Mouse (Mus musculus) stomach, postnatal 0 days (tissue): ENCODE measurements around the gene Gpank1. TPM values are rescaled to one million over a fixed set of nuclear protein-coding genes. Genes with fewer than 3 reads are reported as not detected.
A peak's percentile ranks its signal among the peaks of the same experiment; 100 is the strongest.

ENCODE experiments used
- ATAC-seq: fragments of 200-750 bp; cut with Nextera tagmentation; 2 replicates; pipeline ENCODE4 v1.8.0; 2017; ENCODE audit not compliant: low FRiP score, low TSS enrichment
- DNase-seq: peaks from one replicate; pipeline ENCODE4 v3.0.0-alpha.2; 2016; ENCODE audit warnings: low spot score
- H3K27ac ChIP-seq: fragments of 300-500 bp; sonication (generic); replicated peaks from 2 replicates; pipeline ENCODE4 v1.5.1; 2014; ENCODE audit warnings: mild to moderate bottlenecking, control low read depth
- H3K27me3 ChIP-seq: fragments of 300-500 bp; sonication (generic); 2 replicates; pipeline ENCODE4 v1.6.1; 2014; ENCODE audit warnings: low read length; ENCODE audit not compliant: control insufficient read depth, insufficient read depth
- H3K36me3 ChIP-seq: fragments of 300-500 bp; sonication (generic); 2 replicates; pipeline ENCODE4 v1.6.1; 2014; ENCODE audit warnings: low read length, mixed read lengths; ENCODE audit not compliant: control insufficient read depth, insufficient read depth
- H3K4me1 ChIP-seq: fragments of 300-500 bp; sonication (generic); replicated peaks from 2 replicates; pipeline ENCODE4 v1.6.1; 2014; ENCODE audit warnings: antibody characterized with exemption; ENCODE audit not compliant: control insufficient read depth, insufficient read depth
- H3K4me2 ChIP-seq: fragments of 300-500 bp; sonication (generic); replicated peaks from 2 replicates; pipeline ENCODE4 v1.6.1; 2014; ENCODE audit warnings: low read depth, mild to moderate bottlenecking, control low read depth, moderate library complexity
- H3K4me3 ChIP-seq: fragments of 300-500 bp; sonication (generic); 2 replicates; pipeline ENCODE4 v1.5.1; 2014; ENCODE audit warnings: low read depth, low read length, control low read depth
- H3K9ac ChIP-seq: fragments of 300-500 bp; sonication (generic); 2 replicates; pipeline ENCODE4 v1.6.1; 2014; ENCODE audit warnings: mild to moderate bottlenecking, low read length, control low read depth, mixed read lengths
- H3K9me3 ChIP-seq: fragments of 300-500 bp; sonication (generic); 2 replicates; pipeline ENCODE4 v1.6.1; 2016; ENCODE audit warnings: low read length; ENCODE audit not compliant: control insufficient read depth
- CTCF ChIP-seq: IDR thresholded peaks from 2 replicates; pipeline ENCODE4 v1.5.1; 2016; ENCODE audit warnings: antibody characterized with exemption, low read depth, mild to moderate bottlenecking, moderate library complexity
- EP300 ChIP-seq: optimal IDR thresholded peaks from 2 replicates; pipeline ENCODE3; 2016; ENCODE audit warnings: antibody characterized with exemption
- WGBS: fragments of 180-500 bp; shearing (Covaris S2); extraction: QIAGEN DNeasy Blood & Tissue Kit; methylation state at CpG from one replicate; pipeline ENCODE4 v1.1.7; 2014; 5-methylcytosine and 5-hydroxymethylcytosine counted together
- polyA plus RNA-seq: library from polyadenylated mRNA; unstranded; fragments of >200 nt; fragmentation: Nextera tagmentation; extraction: Ambion mirVana; gene quantifications from 2 replicates; pipeline ENCODE4 v1.2.1, GENCODE M21; 2015

Gene Gpank1
- polyA plus RNA-seq, 1 experiment from 2014 or later: 11.3 TPM

DNA sequence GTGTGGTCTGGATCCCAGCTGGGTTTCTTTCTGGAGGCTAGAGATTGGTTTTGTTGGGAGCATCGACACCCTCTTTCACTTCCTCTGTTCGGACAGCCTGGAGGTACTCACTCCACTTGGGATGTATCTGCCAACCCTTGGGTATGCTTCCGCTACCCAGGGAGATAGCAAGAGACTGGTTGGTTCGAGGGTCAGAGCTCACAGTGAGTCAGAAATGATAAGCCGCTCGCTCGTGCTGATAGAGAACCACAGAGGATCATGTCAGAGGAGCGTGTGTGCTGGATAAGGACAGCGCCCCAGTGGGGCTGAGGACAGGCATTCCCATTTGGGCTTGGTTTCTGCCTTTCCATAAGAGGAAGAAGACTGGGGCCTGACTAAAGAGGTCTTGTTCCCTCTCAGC, 41.5 kb upstream of the Gpank1 start:
- Histone ChIP-seq H3K4me1 (no peaks in the 10 kb centered on the region; the same call in 1 of the 2 replicates), H3K27me3 (no peaks in the 10 kb centered on the region), H3K36me3 (no peaks in the 10 kb centered on the region), H3K4me2 (peak overlapping the region; percentile 11; the same call in 1 of the 2 replicates), H3K27ac (0 out of 2 replicates have a peak overlapping the region, but pooled peaks have one; percentile 8), H3K9me3 (no peaks in the 10 kb centered on the region), H3K9ac (no peak overlapping the region), H3K4me3 (no peak overlapping the region)
- DNase-seq (peak; percentile 63), ATAC-seq (peak; percentile 38)
- no peak for TF ChIP-seq EP300
- TF ChIP-seq CTCF: peak; percentile 41; the same call in 1 of the 2 replicates
- 39% methylated on average over 9 of the region's 9 CpGs for WGBS

GRCm38 (mm10) chr17:35080248-35080647, 41.0 kb upstream of the Gpank1 start:
- H3K27ac ChIP-seq: 0 out of 2 replicates have a peak overlapping the region, but pooled peaks have one; percentile 8
- no peak overlapping the region for H3K4me3 ChIP-seq
- 46% methylated on average over 6 of the region's 6 CpGs for WGBS
- no peak for DNase-seq
- no peaks in the 10 kb centered on the region for H3K27me3 ChIP-seq
- no peaks in the 10 kb centered on the region for H3K9me3 ChIP-seq
- TF ChIP-seq CTCF (no peak), EP300 (no peak)
- H3K4me1 ChIP-seq: no peaks in the 10 kb centered on the region; the same call in 1 of the 2 replicates
- H3K36me3 ChIP-seq: no peaks in the 10 kb centered on the region
- no peak overlapping the region for H3K9ac ChIP-seq
- ATAC-seq: no peak
- H3K4me2 ChIP-seq: peak overlapping the region; percentile 11; the same call in 1 of the 2 replicates

DNA sequence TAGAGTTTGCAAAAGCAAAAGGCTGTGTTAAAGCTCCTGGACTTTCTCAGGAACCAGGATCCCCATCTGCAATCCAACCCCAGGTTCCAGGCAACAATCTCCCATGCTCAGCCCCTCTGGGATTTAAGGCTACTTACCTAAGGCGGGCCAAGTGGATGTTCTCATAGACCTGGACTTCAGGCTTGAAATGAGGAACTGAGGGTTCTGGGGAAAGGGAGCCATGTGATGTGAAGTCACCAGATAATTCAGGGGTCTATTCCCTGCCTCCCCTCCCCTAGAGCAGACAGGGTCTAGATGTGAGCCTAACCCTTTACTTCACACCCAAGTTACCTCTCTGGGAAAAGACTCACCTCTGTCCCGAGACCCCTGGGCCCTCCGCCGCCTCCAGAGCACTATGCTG, 40.5 kb upstream of the Gpank1 start:
- H3K27ac ChIP-seq: no peak overlapping the region
- ATAC-seq: no peak
- TF ChIP-seq CTCF (no peak), EP300 (no peak)
- 85% methylated on average over 4 of the region's 4 CpGs for WGBS
- H3K36me3 ChIP-seq: no peaks in the 10 kb centered on the region
- no peak overlapping the region for H3K9ac ChIP-seq
- DNase-seq: no peak
- no peaks in the 10 kb centered on the region; the same call in 1 of the 2 replicates for H3K4me1 ChIP-seq
- H3K27me3 ChIP-seq: no peaks in the 10 kb centered on the region
- no peaks in the 10 kb centered on the region for H3K9me3 ChIP-seq
- H3K4me3 ChIP-seq: no peak overlapping the region
- H3K4me2 ChIP-seq: no peak overlapping the region

DNA sequence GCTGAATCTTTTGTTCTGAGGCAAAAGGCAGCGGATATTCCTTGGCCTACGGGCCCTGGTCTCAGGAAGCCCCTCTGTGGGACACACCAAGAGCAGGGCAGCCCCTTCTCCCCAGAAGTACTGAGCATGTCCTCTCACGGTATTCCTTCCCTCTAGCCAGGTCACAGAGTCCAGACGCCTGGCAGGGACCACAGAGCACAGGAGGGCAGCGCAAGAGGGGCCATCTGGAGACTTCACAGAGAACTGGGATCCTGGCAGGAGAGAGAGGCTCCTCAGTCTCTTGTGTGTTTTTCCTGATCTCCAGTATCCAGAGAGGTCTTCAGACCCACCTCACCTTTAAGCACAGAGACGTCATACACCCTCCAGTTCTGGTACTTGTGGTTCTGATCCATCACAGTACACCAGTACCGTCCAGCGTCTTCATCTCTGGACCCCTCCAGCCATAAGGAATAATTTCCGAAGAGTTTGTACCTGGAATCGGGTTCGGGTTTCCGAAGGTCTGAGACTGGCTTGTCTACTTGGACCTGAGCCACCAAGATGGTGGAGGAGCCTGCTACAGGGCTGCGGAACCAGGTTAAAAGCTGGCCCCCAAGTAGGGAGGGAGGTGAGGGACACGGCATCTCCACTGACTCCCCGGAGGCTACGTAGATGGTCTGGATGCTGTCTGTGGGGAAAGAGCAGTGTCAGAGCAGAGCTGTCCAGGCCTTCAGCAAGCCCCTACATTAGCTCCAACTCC, 38.2 kb upstream of the Gpank1 start:
- H3K9me3 ChIP-seq: no peaks in the 10 kb centered on the region
- no peak overlapping the region for H3K4me2 ChIP-seq
- DNase-seq (no peak), ATAC-seq (no peak)
- no peak overlapping the region for H3K4me3 ChIP-seq
- no peaks in the 10 kb centered on the region for H3K27me3 ChIP-seq
- TF ChIP-seq EP300: no peak
- H3K36me3 ChIP-seq: no peaks in the 10 kb centered on the region
- no peak overlapping the region for H3K9ac ChIP-seq
- H3K27ac ChIP-seq: no peak overlapping the region
- H3K4me1 ChIP-seq: no peaks in the 10 kb centered on the region; the same call in 1 of the 2 replicates
- WGBS: 87% methylated on average over 16 of the region's 16 CpGs

DNA sequence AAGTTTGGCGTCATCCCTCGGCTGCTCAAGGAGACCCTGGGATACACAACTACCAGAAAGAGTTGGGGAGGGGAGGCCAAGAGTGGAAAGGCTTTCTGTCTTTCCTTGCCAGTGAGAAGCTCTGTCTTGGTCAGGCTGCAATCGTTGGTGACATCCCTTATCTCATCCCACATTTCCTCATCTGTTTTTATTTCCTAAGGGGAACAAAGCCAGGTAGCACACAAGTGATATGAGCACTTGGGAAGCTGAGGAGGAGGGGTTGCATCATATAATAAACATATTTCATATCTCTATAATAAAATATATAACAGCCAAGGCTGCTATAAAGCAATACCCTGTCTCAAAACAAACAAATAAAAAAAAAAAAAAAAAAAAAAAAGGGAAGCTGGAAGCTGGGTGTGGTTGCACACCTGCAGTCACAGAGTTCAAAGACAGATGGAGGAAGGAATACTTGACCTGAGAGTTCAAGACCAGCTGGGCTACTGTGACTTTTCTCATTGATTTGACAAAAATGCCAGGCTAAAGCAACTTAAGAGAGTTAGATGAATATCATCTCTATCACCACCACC, 37.2 kb upstream of the Gpank1 start:
- no peaks in the 10 kb centered on the region for H3K36me3 ChIP-seq
- DNase-seq (no peak), ATAC-seq (no peak)
- H3K27me3 ChIP-seq: no peaks in the 10 kb centered on the region
- TF ChIP-seq EP300 (no peak), CTCF (no peak)
- no peak overlapping the region for H3K4me3 ChIP-seq
- no peak overlapping the region for H3K9ac ChIP-seq
- no peaks in the 10 kb centered on the region; the same call in 1 of the 2 replicates for H3K4me1 ChIP-seq
- H3K27ac ChIP-seq: no peak overlapping the region
- no peak overlapping the region for H3K4me2 ChIP-seq
- no peaks in the 10 kb centered on the region for H3K9me3 ChIP-seq
- 78% methylated on average over 3 of the region's 3 CpGs for WGBS

DNA sequence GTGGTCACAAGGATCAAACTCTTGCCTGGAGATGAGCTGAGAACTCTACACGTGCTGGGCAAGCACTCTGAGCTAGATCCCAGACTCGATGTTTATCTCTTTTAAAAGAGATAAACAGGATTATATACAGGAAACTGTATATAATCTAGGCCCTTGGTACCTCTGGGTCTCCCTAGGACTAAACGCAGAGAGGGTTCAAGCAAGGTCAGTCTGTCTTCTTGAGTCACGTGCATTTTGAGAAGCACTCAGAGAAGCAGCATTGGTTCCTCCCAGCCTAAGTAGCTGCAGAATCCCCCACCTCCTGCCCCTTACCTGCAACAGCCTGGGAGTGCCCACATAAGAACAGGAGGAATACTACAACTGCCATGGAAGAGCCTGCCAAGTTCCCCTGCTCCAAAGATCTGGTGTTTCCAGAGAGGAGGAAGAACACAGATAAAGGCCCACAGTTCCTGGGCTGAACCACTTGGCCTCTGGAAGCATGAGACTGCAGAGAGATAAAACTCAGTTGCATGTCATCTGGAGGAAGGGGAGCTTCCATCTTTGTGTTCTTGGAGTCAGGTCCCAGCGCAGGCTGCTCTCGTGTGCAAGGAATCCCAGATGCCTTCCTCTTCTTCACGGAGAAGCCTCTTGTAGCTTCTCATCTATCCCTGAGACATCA, 35.9 kb upstream of the Gpank1 start, which contains the start of gene Ly6g6f:
Gene Ly6g6f, minus strand, starts transcription at position 403 of the 658 bp plus-strand sequence.
- no peak within 1 kb of the TSS for H3K4me3 ChIP-seq

More for the DNA sequence above, 35.9 kb upstream of the Gpank1 start, which contains the start of gene Ly6g6f:
- Histone ChIP-seq H3K27ac (no peak within 1 kb of the TSS), H3K4me2 (no peak within 1 kb of the TSS), H3K4me1 (peaks cover 2% of the 10 kb centered on the region; the same call in 1 of the 2 replicates), H3K36me3 (no peaks in the 10 kb centered on the region), H3K9me3 (no peaks in the 10 kb centered on the region), H3K27me3 (no peaks in the 10 kb centered on the region), H3K9ac (no peak within 1 kb of the TSS)
- TF ChIP-seq EP300 (no peak), CTCF (no peak)
- DNase-seq: no peak
- WGBS: 65% methylated on average over 7 of the region's 7 CpGs
- ATAC-seq: no peak
